Mouse (Mus musculus): ENCODE measurements around the gene Tekt5.

The Tekt5 gene

DNA sequence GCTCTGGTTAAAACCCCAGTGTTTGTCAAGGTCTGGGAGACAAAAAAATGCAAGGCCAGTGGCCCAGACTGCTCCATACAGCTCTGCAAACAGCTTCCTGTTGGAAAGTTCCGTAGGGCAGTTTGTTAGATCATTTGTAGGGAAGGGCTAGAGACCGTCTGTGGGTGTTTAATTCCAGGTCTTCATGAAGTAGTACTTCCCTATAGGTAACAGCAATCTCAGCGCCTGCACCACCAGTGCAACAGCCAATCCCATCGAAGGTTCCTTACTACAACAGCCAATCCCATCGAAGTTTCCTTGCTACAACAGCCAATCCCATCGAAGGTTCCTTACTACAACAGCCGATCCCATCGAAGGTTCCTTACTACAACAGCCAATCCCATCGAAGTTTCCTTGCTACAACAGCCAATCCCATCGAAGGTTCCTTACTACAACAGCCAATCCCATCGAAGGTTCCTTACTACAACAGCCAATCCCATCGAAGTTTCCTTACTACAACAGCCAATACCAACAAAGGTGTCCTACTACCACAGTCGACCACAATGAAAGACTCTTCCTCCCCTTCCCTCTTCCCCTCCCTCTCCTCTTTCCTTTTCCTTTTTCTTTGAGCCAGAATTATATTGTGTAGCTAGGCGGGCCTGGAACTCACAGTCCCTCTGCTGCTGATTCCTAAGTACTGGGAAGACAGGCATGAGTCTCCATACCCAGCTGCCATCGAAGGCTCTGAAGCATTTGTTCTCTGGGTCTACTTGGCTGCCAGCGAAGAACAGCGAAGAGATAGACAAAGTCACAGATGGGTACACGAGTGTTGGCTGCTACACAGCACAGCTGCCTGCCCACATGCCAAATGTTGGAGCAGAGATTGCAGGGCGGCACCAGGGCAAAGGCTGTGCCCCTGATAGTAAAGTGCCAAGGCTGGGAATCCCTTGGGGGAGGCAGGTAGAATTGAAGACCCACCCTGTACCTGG is 58.6 kb downstream of the Tekt5 start:
- DNase-seq (ENCODE audit: low read depth) = no peak

DNA sequence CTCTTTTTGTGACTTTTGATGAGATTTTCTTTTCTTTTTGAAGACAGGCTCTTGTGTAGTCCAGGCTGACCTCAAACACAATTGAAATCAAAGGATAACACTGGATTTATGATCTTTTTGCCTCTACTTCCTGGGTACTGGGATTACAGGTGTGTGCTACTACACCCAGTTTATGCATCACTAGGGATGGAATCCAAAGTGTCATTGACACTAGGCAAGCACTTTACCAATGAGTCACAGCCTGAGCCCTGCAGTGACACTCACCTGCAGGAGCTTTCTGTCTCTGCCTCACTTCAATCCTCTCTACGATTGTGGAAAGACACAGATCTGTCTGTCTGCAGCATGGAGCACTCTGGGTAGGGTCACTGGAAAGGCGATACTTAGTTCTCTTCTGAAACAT is 59.3 kb downstream of the Tekt5 start:
- DNase-seq (ENCODE audit: low read depth) = no peak

DNA sequence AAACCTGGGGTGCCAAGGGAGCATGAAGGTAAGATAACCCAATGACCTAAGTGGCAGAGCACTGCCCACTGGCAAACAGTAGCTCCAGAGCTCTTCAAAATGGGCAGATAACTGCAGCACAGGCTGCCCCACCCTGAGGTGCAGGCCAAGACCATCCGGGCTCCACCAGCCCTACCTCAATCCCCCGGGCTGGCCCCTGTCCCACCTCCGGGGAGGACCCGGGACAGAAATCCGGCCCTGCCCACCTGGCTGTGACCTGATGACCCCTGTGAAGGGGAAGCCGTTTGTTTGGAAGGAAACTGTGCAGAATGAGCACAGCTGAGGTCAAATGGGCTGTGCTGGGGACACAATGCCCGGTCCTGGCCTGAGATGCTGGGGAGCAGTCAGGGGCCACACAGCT is 62.6 kb downstream of the Tekt5 start:
- no peak for DNase-seq (ENCODE audit: low read depth)

DNA sequence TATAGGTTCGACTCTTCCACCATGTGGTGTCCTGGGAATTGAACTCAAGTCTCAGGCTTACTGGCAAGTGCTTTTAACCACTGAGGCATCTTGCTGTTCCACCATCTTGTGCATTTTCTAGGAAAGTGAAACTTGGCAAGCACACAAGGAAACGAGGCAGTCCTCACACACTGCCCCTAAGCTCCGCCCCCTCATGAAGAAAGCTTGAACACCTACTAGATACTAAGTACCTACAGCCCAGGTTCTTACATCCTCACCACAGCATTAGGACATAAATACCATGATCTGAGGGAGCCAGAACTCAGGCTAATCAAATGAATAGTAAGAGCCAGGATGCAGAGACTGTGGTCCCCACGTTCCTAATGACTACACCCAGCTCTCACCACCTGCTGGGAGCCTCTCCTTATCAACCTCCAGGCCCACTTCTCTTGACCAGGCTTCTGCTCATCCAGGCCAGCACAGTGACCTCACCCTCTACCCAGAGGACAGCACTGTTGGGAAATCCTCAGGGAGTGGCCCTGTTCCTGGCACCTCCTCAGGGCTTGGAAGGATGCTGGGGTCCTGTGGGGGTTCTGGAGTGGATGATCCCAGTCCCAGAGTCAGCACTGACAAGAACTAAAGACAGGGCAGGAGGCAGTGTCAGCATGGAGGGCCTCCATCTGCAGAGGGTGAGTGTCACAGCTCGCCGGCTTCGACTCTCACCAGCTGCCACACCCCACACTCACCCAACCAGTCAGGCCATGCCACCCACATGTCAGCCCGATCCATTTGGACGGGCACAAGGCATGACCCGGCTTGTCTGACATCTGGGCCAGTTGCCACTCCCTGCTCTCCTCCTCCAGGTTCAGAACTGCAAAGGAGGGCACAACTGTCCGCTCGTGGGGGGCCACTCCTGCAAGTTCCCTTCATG is 64.4 kb downstream of the Tekt5 start:
- no peak for DNase-seq (ENCODE audit: low read depth)

DNA sequence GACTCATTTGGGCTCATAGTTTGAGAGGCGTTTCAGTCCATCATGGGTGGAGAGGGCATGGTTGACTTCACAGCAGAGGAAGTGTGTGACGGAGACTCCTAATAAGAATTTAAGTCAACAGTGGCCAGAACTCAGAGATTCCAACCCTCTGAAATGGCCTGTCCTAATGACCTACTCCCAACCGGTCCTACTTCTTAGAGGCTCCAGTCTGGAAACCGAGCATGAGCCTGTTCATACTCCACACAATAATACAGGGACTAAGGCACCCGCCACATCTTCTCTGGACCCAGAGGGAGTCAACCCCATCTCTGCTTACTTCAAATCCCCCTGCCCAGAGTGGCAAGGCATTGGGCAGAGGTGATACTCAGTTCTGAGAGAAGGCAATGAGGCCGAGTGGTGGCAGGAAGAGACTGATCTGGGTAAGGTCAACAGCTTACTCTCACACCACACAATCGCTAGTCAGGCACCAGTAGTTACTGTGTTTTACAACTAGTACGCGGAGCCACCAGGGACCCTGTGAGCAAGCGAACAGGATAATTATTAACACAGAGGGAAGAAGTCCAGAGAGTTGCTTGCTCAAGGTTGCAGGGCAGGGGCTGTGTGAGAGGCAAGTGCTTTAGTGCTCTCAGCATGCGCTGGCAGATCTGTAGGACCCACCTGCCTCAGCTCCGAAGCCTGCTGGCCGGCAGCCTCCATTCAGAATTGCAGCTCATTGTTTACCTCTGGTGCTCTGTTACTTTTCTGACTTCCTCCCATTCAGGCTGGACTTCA is 67.5 kb downstream of the Tekt5 start:
- DNase-seq (ENCODE audit: low read depth) = no peak

DNA sequence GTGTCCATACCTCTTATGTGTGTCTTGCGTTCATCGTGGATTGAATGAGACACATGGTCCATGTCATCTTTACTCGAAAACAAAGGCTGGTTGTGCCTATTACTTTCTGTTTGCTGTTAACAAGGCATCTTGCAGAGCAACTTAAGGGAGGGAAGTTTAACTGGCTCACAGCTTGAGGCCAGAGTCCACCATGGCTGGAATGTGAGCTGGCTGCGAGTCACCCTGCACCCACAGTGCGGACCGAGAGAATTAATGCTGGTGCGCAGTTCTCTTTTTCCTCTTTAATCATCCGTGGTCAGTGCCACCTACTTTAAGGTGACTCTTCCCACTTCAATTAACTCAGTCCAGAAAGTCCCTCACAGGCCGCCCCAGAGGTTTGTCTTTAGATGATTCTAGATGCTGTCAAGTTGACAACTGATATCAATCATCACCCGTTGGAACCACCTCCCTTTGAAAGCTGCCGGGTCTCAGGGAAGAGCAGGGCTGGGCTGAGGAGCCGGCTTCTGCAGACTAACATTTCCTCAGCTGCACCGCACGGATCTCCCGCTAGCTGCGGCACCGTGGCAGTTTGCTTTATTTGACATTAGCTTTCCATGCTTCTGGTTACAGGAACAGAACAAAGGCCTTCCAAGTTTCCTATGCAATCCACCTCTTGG is 75.2 kb downstream of the Tekt5 start:
- no peak for DNase-seq (ENCODE audit: low read depth)

DNA sequence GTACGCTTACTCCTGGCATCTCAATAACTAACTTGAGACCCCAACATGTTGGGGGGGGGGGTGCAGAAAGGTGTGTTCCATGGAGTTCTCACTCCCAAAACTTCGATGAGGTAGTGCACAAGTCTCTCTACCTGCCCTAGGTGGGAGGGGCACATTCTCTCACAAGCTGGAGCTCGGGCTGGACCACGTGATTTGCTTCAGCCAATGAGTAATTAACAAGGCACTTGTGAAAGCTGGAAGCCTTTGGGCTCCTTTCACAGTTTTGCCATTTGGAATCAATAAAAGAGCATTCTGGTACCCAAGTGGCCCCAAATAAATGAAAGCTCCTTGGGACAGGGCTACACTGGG is 78.1 kb downstream of the Tekt5 start:
- DNase-seq (ENCODE audit: low read depth) = no peak

DNA sequence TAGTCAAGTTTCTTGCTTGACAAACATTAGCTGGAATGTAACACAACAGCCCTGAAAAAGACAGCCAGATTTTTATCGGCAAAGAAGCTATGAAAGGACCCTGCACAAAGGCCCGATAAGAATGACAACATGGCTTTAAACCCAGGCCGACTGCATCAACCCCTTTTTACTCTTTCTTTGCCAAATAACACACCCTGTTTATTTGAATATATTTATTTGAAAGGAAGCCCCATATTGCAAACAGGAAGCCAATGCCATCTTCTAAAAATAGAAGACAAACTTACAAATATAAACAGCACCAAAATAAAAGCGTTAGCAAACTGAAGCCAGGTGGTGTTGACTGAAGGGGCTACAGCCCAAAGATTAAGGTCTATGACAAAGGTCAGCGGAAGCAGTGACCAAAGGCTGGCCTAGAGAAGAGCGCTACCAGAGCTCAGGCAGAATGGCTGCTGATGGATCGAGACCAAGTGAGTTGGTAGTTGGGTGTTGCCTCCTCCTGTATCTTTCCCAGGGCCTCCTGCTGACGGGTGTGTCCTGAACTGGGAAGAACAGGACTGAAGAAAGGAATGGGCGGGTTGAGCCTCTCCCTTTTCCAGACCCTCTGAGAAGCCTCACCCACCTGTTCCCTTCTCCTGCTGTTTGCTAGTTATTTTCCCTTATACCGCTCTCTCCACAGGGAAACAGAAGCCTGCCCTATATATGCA is 78.6 kb downstream of the Tekt5 start:
- no peak for DNase-seq (ENCODE audit: low read depth)

DNA sequence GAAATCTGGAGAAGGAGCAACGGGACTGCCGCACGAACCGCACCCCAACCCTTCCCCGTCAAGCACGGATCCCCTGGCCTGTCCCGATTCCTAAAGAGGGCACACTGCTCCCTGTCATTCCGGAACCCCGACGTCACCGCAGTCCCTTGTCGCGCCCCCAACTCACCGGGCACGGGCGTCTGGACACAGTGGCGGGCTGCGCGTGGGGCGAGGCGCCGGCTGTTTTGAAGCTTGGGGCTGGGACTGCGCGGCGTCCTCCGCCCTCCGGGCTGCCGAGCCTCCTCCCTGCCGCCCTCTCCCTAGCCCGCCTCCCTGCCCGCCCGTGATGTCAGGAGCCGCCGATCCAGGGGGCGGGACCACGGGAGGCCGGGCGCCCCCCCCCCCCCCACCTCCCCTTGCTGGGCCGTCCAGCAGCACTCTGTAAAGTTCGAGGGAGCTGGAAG is 81.6 kb downstream of the Tekt5 start, which contains the start of gene Emp2:
Gene Emp2, minus strand, starts transcription at position 323 of the 443 bp plus-strand sequence.
- DNase-seq (ENCODE audit: low read depth) = no peak

DNA sequence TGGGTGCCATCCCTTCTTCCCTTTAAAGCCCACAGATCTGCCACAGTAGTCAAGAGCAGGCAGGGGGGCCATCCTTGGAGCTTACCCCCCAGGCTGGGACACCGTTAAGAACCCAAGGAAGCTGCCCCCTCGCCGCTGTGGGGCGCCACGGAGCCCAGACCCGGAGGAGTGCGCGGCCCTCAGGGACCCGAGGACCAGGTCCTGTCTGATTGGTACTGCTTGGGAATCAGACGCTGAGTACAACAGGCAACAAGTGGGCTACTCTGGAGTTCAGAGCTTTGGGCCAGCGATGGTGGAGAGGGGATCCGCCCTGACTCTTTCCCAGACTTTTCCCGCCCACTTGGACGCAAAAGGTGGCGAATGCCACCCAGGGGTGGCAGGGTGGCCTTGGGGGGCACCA is 82.1 kb downstream of the Tekt5 start:
- no peak for DNase-seq (ENCODE audit: low read depth)

DNA sequence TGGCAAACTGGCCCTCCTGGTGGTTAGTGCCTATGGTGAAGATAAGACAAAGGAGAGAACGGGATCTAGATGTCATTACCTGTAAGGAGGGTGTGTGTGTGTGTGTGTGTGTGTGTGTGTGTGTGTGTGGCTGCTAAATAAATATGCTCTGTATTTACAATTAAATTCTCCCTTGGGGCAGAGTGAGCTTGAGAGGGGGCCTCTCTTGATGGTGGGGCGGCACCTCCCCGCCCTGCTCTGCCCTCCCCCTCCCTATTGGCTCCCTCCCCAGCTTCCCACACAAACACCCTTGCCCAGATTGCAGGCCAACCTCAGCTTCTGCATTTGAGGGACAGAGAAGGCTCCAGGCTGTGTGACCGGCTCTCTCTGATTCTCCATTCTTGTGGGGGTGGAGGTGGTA is 83.3 kb downstream of the Tekt5 start:
- DNase-seq (ENCODE audit: low read depth) = no peak

DNA sequence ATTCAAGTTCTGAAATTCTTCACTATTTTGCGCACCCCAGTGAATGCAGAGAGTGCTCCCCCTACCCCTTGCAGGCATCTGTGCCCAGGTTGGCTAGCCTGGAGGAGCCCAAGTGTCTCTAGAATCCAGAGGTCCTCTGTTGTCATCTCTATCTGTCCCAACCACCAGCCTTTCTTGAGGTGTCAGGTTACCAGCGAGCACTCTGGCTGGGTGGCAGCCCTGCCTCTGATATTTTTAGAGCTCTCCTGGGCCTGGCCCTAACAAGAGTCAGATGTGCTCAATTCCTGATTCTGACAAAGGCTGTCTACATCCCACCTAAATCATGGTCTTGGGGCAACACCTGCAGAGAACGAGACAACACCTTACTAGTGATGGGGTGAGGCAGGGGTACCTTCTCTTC is 84.2 kb downstream of the Tekt5 start:
- DNase-seq (ENCODE audit: low read depth) = no peak

DNA sequence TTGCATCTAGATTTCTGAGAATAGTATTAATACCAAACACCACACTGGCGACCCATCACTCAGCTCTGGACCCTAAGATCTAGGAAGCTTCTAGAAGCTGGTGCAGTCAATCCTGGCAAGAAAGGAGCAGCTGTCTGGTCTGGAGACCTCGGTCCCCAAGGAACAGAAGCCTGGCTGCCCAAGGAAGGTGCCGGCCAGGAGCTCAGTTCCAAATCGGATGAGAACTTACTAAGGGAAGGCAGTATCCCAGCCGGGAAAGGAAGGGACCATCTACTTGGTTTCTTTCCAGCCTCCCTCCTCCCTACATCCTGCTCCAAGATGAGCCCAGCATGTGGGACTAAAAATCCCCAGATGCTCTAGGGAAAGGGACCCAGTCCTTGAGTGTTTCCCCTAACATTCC is 84.8 kb downstream of the Tekt5 start:
- DNase-seq (ENCODE audit: low read depth) = no peak
